Mouse (Mus musculus) midbrain, postnatal 0 days (tissue): ENCODE measurements around the gene Tcf19. TPM values are rescaled to one million over a fixed set of nuclear protein-coding genes. Genes with fewer than 3 reads are reported as not detected.
A peak's percentile ranks its signal among the peaks of the same experiment; 100 is the strongest.
"Not testable (repeated sequence)": the region's sequence is repeated elsewhere in the genome, so short reads cannot be mapped to it uniquely, and the experiment has no call there.

Source experiments
- ATAC-seq: fragments of 200-750 bp; cut with Nextera tagmentation; 2 replicates; pipeline ENCODE4 v1.8.0; 2017; ENCODE audit warnings: moderate number of reproducible peaks, mild to moderate bottlenecking, moderate TSS enrichment, moderate library complexity; ENCODE audit not compliant: low FRiP score
- DNase-seq: peaks from one replicate; pipeline ENCODE4 v3.0.0-alpha.2; 2015; ENCODE audit warnings: low spot score
- H3K27ac ChIP-seq: fragments of 300-500 bp; sonication (generic); 2 replicates; pipeline ENCODE4 v1.5.1; 2014; ENCODE audit warnings: low read depth, mild to moderate bottlenecking, low read length, mixed read lengths
- H3K27me3 ChIP-seq: fragments of 300-500 bp; sonication (generic); 2 replicates; pipeline ENCODE4 v1.6.1; 2014; ENCODE audit warnings: low read length, control low read depth, mixed read lengths; ENCODE audit not compliant: insufficient read depth
- H3K36me3 ChIP-seq: fragments of 300-500 bp; sonication (generic); 2 replicates; pipeline ENCODE4 v1.6.1; 2014; ENCODE audit warnings: low read length, control low read depth, mixed read lengths; ENCODE audit not compliant: insufficient read depth
- H3K4me1 ChIP-seq: fragments of 300-500 bp; sonication (generic); 2 replicates; pipeline ENCODE4 v1.6.1; 2014; ENCODE audit warnings: mild to moderate bottlenecking, control low read depth, antibody characterized with exemption, low read length, mixed read lengths; ENCODE audit not compliant: insufficient read depth
- H3K4me2 ChIP-seq: fragments of 300-500 bp; sonication (generic); 2 replicates; pipeline ENCODE4 v1.6.1; 2014; ENCODE audit warnings: low read depth, mild to moderate bottlenecking, low read length, mixed read lengths; ENCODE audit not compliant: poor library complexity, severe bottlenecking
- H3K4me3 ChIP-seq: fragments of 300-500 bp; sonication (generic); 2 replicates; pipeline ENCODE4 v1.5.1; 2014; ENCODE audit warnings: low read depth, mild to moderate bottlenecking, low read length, moderate library complexity
- H3K9ac ChIP-seq: fragments of 300-500 bp; sonication (generic); replicated peaks from 2 replicates; pipeline ENCODE4 v1.6.1; 2014; ENCODE audit warnings: mild to moderate bottlenecking, low read length, moderate library complexity, mixed read lengths; ENCODE audit not compliant: poor library complexity, severe bottlenecking
- H3K9me3 ChIP-seq: fragments of 300-500 bp; sonication (generic); 2 replicates; pipeline ENCODE4 v1.6.1; 2016; ENCODE audit warnings: low read length, control low read depth
- CTCF ChIP-seq: IDR thresholded peaks from 2 replicates; pipeline ENCODE4 v1.5.1; 2016; ENCODE audit warnings: antibody characterized with exemption, mild to moderate bottlenecking
- WGBS: fragments of 180-500 bp; shearing (Covaris S2); extraction: QIAGEN DNeasy Blood & Tissue Kit; methylation state at CpG from one replicate; pipeline ENCODE4 v1.1.7; 2014; 5-methylcytosine and 5-hydroxymethylcytosine counted together
- polyA plus RNA-seq: library from polyadenylated mRNA; unstranded; fragments of >200 nt; fragmentation: Nextera tagmentation; extraction: Ambion mirVana; gene quantifications from 2 replicates; pipeline ENCODE4 v1.2.1, GENCODE M21; 2015
- total RNA-seq: library from RNA; depleted of rRNA; stranded (reverse); fragments of >200 nt; gene quantifications from 2 replicates; pipeline ENCODE4 v1.2.3, GENCODE M21; 2014

Gene Tcf19
- total and polyA plus RNA-seq, 2 experiments from 2014 or later = 4.5 to 9.2 TPM

DNA sequence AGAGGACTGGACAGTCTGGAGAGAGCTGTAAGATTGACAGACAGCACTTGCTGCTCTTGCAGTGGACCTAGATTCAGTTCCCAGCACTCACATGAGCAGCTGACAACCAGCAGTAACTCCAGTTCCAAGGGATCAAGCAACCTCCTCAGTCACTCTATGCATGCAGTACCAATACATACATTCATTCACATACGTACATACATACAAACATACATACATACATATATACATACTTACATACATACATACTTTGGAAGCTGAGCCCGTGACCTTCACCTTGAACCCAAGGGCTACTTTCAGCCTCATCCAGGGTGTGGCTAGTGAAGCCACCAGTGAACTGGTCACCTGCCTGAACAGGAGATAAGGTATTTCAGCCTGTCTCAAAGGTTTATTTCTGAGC, 28.6 kb downstream of the Tcf19 start:
- H3K9me3 ChIP-seq = no peaks in the 10 kb centered on the region

DNA sequence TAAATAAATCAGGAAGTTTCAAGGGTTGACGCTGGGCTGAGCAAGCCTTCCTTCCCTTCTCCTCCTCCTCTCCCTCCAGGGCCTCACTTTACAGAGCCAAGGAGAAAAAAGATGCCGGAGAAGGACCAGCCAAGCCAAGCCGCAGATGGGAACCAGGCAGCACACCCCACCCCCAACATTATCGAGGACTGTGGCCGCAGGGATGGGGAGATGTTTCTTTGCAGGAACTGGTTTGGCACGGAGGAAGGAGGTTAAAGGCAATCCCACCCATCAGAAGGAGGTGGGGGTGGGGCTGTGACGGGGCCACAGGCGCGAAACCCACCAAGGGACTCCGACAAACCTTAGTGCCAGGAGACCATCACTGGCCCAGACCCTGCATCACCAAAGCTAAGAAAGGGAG, 29.9 kb downstream of the Tcf19 start:
- ATAC-seq = no peak

More for the DNA sequence above, 28.6 kb downstream of the Tcf19 start:
- Histone ChIP-seq H3K4me1 (no peaks in the 10 kb centered on the region), H3K36me3 (no peaks in the 10 kb centered on the region), H3K27ac (no peak overlapping the region), H3K9ac (no peak overlapping the region), H3K4me2 (no peak overlapping the region), H3K4me3 (no peak overlapping the region), H3K27me3 (no peaks in the 10 kb centered on the region)
- ATAC-seq (no peak), DNase-seq (no peak)
- TF ChIP-seq CTCF = no peak
- 100% methylated on average over 2 of the region's 2 CpGs for WGBS

DNA sequence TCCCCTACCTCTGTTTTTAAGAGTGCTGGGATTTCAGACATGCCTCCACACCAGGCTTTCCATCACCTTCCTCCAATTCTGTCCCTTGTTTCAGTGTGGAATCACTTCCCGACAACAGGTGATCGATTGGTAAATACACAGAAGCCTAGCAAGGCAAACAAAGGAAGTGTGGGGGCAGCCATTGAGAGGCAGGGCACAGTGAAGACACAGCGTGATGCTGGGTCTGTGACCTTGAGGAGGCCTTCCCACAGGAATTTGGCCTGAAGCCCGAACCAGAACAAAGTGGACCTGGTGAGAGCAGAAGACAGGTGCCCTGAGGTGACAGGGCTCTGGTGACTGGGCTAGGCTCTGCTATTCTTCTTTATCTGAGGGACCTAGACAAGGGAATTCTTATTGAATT, 30.9 kb downstream of the Tcf19 start:
- ATAC-seq = no peak
- WGBS = 35% methylated on average over 4 of the region's 4 CpGs
- H3K27me3 ChIP-seq = no peaks in the 10 kb centered on the region

More for the DNA sequence above, 29.9 kb downstream of the Tcf19 start:
- Histone ChIP-seq H3K4me3 (no peak overlapping the region), H3K27ac (no peak overlapping the region), H3K9ac (no peak overlapping the region), H3K4me2 (no peak overlapping the region), H3K27me3 (no peaks in the 10 kb centered on the region), H3K36me3 (no peaks in the 10 kb centered on the region), H3K4me1 (no peaks in the 10 kb centered on the region), H3K9me3 (no peaks in the 10 kb centered on the region)
- TF ChIP-seq CTCF = no peak
- WGBS = 66% methylated on average over 10 of the region's 10 CpGs
- DNase-seq = no peak

DNA sequence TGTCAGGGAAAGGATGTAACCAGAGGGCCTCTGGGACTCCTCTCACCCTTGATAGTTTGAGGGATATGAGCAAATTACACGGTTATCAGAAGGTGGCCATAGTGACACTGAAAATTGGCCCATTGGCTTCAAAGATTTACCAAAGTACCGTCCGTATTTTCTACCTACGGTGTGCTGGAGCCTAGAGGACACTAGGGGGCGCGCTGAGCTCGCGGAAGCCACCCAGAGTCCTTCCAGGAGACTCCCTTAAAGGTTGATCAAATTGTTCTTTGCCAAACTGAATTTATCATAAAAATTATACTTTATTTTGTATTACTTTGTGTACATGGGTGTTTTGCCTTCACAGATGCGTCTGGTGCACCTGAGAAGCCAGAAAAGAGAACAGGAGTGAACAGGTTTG, 32.6 kb downstream of the Tcf19 start:
- Histone ChIP-seq H3K4me2 (no peak overlapping the region), H3K27ac (no peak overlapping the region), H3K36me3 (no peaks in the 10 kb centered on the region), H3K4me1 (no peaks in the 10 kb centered on the region), H3K9me3 (no peaks in the 10 kb centered on the region), H3K4me3 (no peak overlapping the region), H3K27me3 (no peaks in the 10 kb centered on the region), H3K9ac (no peak overlapping the region)
- peak; percentile 63 for DNase-seq
- ATAC-seq = no peak
- under 1% methylated on average over 9 of the region's 9 CpGs for WGBS
- TF ChIP-seq CTCF = peak; percentile 87

More for the DNA sequence above, 30.9 kb downstream of the Tcf19 start:
- no peaks in the 10 kb centered on the region for H3K4me1 ChIP-seq
- no peak overlapping the region for H3K4me3 ChIP-seq
- no peaks in the 10 kb centered on the region for H3K36me3 ChIP-seq
- no peak overlapping the region for H3K4me2 ChIP-seq
- no peaks in the 10 kb centered on the region for H3K9me3 ChIP-seq
- TF ChIP-seq CTCF = no peak
- no peak overlapping the region for H3K27ac ChIP-seq
- H3K9ac ChIP-seq = no peak overlapping the region
- no peak for DNase-seq

DNA sequence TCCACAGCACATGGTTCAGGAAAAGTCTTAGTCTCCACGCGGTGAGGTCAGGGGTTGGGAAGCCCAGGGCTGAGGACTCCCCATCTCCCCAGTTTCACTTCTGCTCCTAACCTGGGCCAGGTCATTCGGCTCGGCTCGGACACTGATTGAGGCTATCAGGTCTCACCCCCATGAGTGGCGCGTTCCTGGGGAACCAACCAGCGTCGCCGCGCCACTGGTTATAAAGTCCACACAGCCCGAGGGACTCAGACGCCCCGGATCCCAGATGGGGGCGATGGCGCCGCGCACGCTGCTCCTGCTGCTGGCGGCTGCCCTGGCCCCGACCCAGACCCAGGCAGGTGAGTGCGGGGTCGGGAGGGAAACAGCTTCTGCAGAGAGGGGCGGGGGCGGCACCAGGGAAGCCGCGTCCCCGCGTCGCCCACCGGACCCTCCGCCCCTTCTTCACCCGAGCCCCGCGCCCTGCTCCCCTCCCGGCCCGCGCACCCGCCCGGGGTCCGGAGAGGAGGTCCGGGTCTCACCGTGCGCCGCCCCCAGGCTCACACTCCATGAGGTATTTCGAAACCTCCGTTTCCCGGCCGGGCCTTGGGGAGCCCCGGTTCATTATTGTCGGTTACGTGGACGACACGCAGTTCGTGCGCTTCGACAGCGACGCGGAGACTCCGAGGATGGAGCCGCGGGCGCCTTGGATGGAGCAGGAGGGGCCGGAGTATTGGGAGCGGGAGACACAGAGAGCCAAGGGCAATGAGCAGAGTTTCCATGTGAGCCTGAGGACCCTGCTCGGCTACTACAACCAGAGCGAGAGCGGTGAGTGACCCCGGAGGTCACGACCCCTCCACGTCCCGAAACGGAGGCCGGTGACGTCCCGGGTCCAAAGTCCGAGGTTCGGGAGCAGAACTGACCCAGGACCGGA, 46.5 kb downstream of the Tcf19 start, which contains the start of gene H2-Q10:
H2-Q10 (plus strand) TSS at position 248 of the 910 bp plus-strand sequence.
- ATAC-seq (no peak), DNase-seq (no peak)
- H3K4me1 ChIP-seq = no peaks in the 10 kb centered on the region
- TF ChIP-seq CTCF = no peak
- no peak within 1 kb of the TSS for H3K27ac ChIP-seq
- 0 out of 2 replicates have a peak within 1 kb of the TSS, but pooled peaks have one; percentile 29 for H3K9ac ChIP-seq
- no peaks in the 10 kb centered on the region for H3K36me3 ChIP-seq
- H3K9me3 ChIP-seq = no peaks in the 10 kb centered on the region
- peak within 1 kb of the TSS; percentile 59 for H3K4me2 ChIP-seq
- H3K27me3 ChIP-seq = peaks cover 27% of the 10 kb centered on the region
- WGBS = 1% methylated on average over 72 of the region's 80 CpGs
- peak within 1 kb of the TSS; percentile 40 for H3K4me3 ChIP-seq

DNA sequence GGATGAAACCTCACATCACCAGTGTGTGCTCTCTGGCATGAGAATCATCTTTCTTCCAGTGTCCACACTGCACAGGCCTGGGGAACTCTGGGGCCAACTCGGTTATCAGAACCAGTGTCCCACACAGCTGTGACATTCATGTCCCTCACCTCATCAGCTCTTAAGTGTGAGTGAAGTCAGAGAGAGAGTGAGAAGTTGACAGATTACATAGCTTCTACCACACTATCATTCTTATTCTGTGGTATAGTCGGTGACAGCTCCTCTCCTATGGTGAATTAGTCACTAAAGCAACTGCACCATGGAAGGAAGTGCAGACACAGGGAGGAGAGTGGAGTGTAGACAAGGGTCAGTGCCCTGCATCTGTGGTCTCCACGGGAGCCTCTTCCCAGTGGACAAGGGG, 47.7 kb downstream of the Tcf19 start:
- WGBS = 79% methylated on average over 3 of the region's 3 CpGs
- not testable (repeated sequence) for H3K36me3 ChIP-seq, H3K4me2 ChIP-seq, H3K9me3 ChIP-seq, ATAC-seq, H3K4me3 ChIP-seq, H3K9ac ChIP-seq, H3K27ac ChIP-seq, DNase-seq, H3K4me1 ChIP-seq
- H3K27me3 ChIP-seq = peaks cover 27% of the 10 kb centered on the region
